Mouse (Mus musculus): Measurements from ENCODE around the gene Fam219b.

Gene Fam219b

DNA sequence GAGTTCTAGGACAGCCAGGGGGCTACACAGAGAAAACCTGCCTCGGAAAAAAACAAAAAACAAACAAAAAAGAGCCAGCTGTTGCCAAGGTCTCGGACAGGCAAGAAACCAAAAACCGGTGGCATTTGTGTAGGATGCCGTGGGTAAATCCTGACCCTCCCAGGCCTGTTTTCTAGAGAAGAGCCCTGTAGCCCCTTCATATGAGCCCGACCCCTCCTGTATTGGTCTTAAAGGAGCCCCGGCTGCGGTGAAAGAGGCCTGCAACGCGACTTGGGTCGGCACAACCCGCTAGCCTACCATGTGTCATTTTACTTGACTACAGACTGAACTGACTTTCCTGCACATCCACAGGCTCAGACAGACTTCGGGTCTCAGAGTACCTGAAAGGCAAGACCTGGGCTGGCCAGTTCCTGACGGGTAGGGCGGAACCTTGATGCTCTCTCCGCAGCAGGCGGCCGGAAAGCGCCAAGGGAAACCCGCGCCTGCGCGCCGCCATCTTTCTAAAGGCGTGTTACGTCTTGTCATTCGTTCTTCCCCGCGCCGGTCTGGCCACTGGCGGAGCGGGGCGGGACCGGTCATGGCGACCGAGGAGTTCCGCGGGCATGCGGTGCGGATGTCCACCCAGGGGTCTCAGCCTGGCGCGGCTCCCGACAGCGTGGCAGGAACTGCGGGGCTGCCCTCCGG, at the start of gene Fam219b:
Fam219b (plus strand) TSS at position 485 of the 684 bp plus-strand sequence.
- peak; percentile 61 for DNase-seq (ENCODE audit: low read depth)

- no peak for DNase-seq (ENCODE audit: low read depth)
These were observed 49.5 kb upstream of the Fam219b start for GRCm38 (mm10) chr9:57487807-57488206.

GRCm38 (mm10) chr9:57493532-57493931, 43.8 kb upstream of the Fam219b start:
- no peak for DNase-seq (ENCODE audit: low read depth)

DNA sequence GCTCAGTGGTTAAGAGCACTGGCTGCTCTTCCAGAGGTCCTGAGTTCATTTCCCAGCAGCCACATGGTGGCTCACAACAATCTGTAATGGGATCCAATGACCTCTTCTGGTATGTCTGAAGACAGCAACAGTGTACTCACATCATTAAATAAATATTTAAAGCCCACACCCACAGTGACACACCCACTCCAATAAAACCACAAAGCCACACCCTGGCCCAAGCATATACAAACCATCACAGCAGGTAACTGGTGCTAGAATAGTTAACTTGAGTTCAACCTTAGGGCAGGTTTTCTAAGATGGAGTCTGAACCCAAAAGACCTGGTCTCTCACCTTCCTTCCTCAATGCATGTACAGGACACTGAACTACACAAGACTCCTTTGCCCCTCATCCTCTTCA, 42.4 kb upstream of the Fam219b start:
- no peak for DNase-seq (ENCODE audit: low read depth)

GRCm38 (mm10) chr9:57497236-57497635, 40.1 kb upstream of the Fam219b start:
- no peak for DNase-seq (ENCODE audit: low read depth)

DNA sequence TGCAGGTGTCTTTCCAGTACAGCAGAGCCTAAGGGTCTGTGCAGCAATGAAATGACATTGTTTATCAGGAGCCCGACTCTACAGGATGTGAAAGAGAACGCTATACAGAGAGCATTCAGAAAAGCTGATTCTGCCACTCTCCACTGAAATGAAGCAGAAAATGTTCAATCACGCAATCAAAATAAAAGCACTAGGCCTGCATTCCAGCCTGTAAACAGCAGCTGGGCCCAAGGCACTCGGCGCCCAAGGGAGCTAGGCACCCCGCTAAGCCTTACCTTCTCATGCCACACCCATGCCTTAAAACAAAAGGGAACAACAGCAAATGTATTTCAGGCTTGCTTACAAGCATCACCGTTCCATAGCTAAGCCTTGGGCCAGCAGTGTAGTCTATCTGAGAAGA, 38.8 kb upstream of the Fam219b start:
- DNase-seq (ENCODE audit: low read depth): no peak

DNA sequence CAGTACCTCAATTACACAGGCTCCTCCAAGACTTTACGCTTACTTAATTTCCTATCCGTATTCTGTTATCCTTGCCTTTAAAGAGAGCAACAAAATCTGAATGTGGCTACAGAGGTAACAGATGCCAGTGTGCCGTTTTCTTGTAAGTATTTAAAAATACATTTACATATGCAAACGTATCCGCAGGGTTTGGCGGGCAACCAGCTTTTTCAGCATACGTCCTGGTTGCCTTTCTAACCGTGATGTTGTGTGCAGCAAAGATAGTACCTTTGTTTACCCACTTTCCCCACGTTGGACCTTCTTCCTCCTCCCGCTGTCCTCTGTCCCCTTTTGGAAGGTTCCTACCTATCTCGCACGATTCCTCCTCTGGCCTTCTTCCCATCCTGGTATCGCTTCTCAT, 35.9 kb upstream of the Fam219b start:
- no peak for DNase-seq (ENCODE audit: low read depth)

DNA sequence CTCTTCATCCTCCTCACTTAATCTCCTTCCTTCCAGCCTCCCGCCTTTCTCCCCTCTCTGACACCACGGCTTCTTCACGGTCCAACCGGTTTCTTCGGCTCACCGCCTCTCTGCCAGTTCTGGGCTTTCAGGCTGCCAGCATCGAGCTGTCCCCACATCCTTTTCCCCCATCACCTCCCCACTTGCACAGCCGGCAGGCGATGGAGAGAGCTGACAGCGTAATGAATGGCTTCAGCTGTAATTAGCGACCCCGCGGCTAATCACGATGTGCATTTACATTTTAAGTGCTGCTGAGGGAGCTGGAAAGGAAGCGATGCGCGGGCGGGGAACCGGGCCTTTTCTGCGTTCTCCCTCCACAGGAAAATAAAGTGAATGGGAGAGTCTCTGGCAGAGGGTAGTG, 35.5 kb upstream of the Fam219b start:
- no peak for DNase-seq (ENCODE audit: low read depth)

GRCm38 (mm10) chr9:57502911-57503621, 34.3 kb upstream of the Fam219b start:
- no peak for DNase-seq (ENCODE audit: low read depth)

- no peak for DNase-seq (ENCODE audit: low read depth)
These were observed 33.5 kb upstream of the Fam219b start, which contains the start of gene Rpp25 for GRCm38 (mm10) chr9:57503622-57504380. Gene Rpp25, plus strand, starts transcription at chr9:57504026.

- DNase-seq (ENCODE audit: low read depth): no peak
These were observed 33.0 kb upstream of the Fam219b start for GRCm38 (mm10) chr9:57504381-57504700.

- no peak for DNase-seq (ENCODE audit: low read depth)
These were observed 32.4 kb upstream of the Fam219b start for GRCm38 (mm10) chr9:57504891-57505290.

DNA sequence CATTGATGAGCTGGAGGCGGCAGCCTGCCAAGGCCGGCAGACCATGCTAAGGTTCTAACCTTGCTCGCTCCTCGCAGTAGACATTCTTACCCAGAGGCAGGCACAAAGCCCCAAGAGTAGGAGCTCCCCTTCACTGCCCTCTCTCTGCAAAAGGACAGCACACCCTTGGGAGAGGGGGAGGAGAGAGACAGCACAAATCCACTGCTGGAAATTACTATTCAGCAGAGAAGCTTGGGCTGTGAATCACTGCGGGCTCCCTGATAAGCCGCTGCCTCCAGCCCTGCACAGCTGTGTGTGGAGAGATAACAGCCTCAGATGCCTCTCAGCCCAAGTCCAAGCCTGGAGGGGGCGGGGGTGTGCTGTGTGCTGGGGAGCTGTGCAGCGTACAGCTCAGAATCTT, 31.6 kb upstream of the Fam219b start:
- DNase-seq (ENCODE audit: low read depth): no peak

- no peak for DNase-seq (ENCODE audit: low read depth)
These were observed 26.8 kb upstream of the Fam219b start for GRCm38 (mm10) chr9:57510577-57510976.

DNA sequence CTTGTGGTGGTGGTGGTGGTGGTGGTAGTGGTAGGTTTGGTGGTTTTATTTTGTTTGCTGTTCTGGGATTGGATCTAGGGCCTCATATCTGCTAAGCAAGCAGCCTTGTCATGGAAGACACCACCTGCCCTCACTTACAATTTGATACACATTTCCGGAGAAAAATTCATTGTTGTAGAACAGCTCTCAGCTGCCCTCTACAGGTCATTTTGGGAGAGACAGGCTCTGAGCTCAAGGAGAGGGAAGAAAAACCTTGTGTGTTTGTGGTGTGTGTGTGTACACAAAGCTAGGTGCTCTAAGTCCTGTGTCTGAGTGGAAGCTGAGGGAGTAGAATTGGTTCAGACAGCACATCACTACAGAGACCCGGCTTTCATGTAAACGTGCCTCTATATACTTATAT, 20.2 kb upstream of the Fam219b start:
- DNase-seq (ENCODE audit: low read depth): no peak

GRCm38 (mm10) chr9:57520375-57521055, 16.8 kb upstream of the Fam219b start:
- DNase-seq (ENCODE audit: low read depth): no peak

GRCm38 (mm10) chr9:57521056-57521911, 16.0 kb upstream of the Fam219b start, which contains the start of gene Cox5a:
Gene Cox5a, plus strand, starts transcription at chr9:57521274.
- peak; percentile 89 for DNase-seq (ENCODE audit: low read depth)

DNA sequence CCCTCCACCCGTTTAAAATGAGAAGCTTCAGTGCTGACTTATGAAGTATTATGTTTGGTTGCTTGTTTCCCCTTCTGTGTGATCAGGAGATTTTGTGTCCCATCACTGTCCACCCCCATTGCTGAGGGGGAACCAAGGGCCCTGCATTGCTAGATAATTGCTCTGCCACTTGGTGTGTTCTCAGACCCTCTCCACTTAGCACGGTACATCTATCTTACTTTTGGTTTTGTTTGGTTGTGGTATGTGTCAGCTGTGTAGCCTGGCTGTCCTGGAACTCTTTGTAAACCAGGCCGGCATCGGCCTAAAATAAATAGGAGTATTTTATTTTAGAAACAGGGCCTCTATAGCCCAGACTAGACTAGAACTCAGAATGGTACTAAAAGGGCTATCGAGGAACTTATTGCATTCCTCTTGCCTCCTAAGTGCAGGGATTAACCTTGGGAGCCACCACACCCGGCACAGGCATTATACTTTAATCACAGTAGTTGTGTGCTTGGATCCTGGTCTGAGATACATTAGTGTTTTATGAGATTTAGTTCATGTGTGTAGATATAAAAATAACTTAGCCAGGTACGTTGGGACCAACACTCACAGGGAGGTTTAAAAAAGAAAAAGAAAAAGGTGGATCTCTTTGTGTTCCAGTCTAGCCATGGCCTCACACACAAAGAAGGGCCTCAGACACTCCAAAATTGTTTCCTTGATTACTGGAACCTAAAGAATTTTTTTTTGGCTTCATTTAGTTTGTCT, 15.0 kb upstream of the Fam219b start:
- DNase-seq (ENCODE audit: low read depth): no peak

DNA sequence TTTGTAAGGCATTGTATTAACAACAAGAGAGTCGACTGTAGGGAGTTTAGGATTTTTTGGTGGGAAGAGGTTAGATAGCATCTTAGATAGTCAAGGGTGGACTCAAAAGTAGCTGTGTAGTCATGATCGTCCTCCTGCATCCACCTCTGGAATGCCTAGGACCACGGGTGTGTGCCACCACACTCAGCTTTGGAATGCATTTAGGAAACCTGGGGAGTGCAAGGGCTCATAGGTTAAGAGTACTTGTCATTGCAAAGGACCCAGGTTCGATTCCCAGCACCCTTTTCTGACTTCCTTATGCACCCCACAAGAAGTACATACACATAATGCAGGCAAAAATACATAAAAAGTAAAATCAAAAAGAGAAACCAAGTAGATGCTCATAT, 14.5 kb upstream of the Fam219b start:
- DNase-seq (ENCODE audit: low read depth): no peak

- DNase-seq (ENCODE audit: low read depth): no peak
These were observed 13.6 kb upstream of the Fam219b start for GRCm38 (mm10) chr9:57523754-57524153.

DNA sequence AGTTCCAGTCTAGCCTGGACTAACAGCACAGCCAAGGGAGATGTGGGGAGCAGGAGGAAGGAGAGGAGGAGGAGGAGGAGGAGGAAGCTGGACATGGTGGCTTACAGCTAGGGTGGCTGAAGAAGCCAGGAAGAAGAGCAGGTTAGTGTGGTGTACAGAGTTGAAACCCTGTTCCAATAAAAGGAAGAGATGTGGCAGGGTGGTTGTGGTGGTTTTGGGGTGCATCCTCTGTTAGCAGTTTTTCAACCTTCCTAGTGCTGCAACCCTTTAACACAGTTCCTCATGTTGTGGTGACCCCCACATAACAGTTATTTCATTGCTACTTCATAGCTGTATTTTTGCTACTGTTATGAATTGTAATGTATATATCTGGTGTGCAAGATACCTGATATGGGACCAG, 12.9 kb upstream of the Fam219b start:
- no peak for DNase-seq (ENCODE audit: low read depth)

Data from fibroblast of lung, adult 2 months (primary cell).